Mouse (Mus musculus) embryonic facial prominence, embryonic 12.5 days (tissue): ENCODE data around the gene Gnl2. TPM values are rescaled to one million over a fixed set of nuclear protein-coding genes. Genes with fewer than 3 reads are reported as not detected.

Experiments
- ATAC-seq: fragments of 200-750 bp; cut with Nextera tagmentation; 2 replicates; pipeline ENCODE4 v1.8.0; 2017; ENCODE audit not compliant: insufficient number of reproducible peaks, insufficient read depth, low FRiP score, low TSS enrichment
- H3K27ac ChIP-seq: fragments of 300-500 bp; sonication (generic); 2 replicates; pipeline ENCODE4 v1.5.1; 2016; ENCODE audit warnings: mild to moderate bottlenecking
- H3K27me3 ChIP-seq: fragments of 300-500 bp; sonication (generic); 2 replicates; pipeline ENCODE4 v1.6.1; 2016; ENCODE audit warnings: mild to moderate bottlenecking, moderate library complexity
- H3K36me3 ChIP-seq: fragments of 300-500 bp; sonication (generic); 2 replicates; pipeline ENCODE4 v1.6.1; 2016; ENCODE audit warnings: mild to moderate bottlenecking
- H3K4me1 ChIP-seq: fragments of 300-500 bp; sonication (generic); 2 replicates; pipeline ENCODE4 v1.6.1; 2016
- H3K4me2 ChIP-seq: fragments of 300-500 bp; sonication (generic); replicated peaks from 2 replicates; pipeline ENCODE4 v1.6.1; 2016; ENCODE audit warnings: mild to moderate bottlenecking, moderate library complexity
- H3K4me3 ChIP-seq: fragments of 300-500 bp; sonication (generic); 2 replicates; pipeline ENCODE4 v1.5.1; 2016; ENCODE audit warnings: mild to moderate bottlenecking
- H3K9ac ChIP-seq: fragments of 300-500 bp; sonication (generic); 2 replicates; pipeline ENCODE4 v1.6.1; 2016; ENCODE audit warnings: mild to moderate bottlenecking, moderate library complexity
- H3K9me3 ChIP-seq: fragments of 300-500 bp; sonication (generic); 2 replicates; pipeline ENCODE4 v1.6.1; 2016; ENCODE audit warnings: mild to moderate bottlenecking, moderate library complexity
- WGBS: fragments of 180-500 bp; shearing (Covaris S2); methylation state at CpG from one replicate; pipeline ENCODE4 v1.1.7; 2016; 5-methylcytosine and 5-hydroxymethylcytosine counted together
- polyA plus RNA-seq: library from polyadenylated mRNA; unstranded; fragments of >200 nt; fragmentation: Nextera tagmentation; extraction: Ambion mirVana; gene quantifications from 2 replicates; pipeline ENCODE4 v1.2.1, GENCODE M21; 2016

Gene Gnl2
- polyA plus RNA-seq, 1 experiment from 2014 or later: 101 TPM

GRCm38 (mm10) chr4:125099458-125099857, 83.1 kb downstream of the Gnl2 start:
- Histone ChIP-seq H3K4me3 (no peak overlapping the region), H3K9me3 (no peaks in the 10 kb centered on the region), H3K27me3 (no peaks in the 10 kb centered on the region), H3K4me2 (no peak overlapping the region), H3K4me1 (no peaks in the 10 kb centered on the region; the same call in 1 of the 2 replicates), H3K9ac (no peak overlapping the region), H3K27ac (no peak overlapping the region), H3K36me3 (peaks cover 26% of the 10 kb centered on the region)
- 10% methylated on average over 8 of the region's 8 CpGs for WGBS
- ATAC-seq: no peak

DNA sequence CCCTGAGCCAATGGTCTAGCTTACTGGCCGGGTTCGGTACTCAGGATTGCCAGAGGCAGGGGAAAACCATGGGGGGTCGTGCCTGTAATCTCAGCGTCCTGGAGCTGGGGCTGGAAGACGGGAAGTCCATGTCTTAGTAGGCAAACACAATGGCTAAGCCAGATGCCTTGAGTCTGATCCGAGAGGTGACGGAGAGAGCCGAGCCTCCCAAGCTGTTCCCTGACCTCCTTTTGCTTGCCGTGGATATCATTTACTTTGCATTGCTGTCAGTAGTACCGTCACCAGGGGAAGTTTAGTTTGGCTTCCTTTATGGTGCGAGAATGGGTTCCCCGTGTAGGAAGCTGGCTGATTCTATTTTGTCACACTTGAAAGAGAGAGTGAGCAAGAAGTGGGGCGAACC, 84.9 kb downstream of the Gnl2 start:
- Histone ChIP-seq H3K4me2 (no peak overlapping the region), H3K9me3 (no peaks in the 10 kb centered on the region), H3K27ac (no peak overlapping the region), H3K9ac (no peak overlapping the region), H3K27me3 (no peaks in the 10 kb centered on the region), H3K4me1 (no peaks in the 10 kb centered on the region; the same call in 1 of the 2 replicates), H3K4me3 (no peak overlapping the region), H3K36me3 (peaks cover 43% of the 10 kb centered on the region)
- 66% methylated on average over 13 of the region's 13 CpGs for WGBS
- ATAC-seq: no peak

Other genes with a start within 250 kb of the Gnl2 start
- gene Mtf1, start 214.5 kb upstream of the Gnl2 start, polyA plus RNA-seq: 12.8 and 14.6 TPM in 2 replicates
- 42.3 and 45.2 TPM in 2 replicates for gene Yrdc, start 165.9 kb upstream of the Gnl2 start, polyA plus RNA-seq
- gene 1110065P20Rik, start 165.4 kb upstream of the Gnl2 start, polyA plus RNA-seq: 62.6 and 62.8 TPM in 2 replicates
- 1.4 and 2.2 TPM in 2 replicates for gene Maneal, start 154.4 kb upstream of the Gnl2 start, polyA plus RNA-seq
- 1.5 and 1.9 TPM in 2 replicates for gene Epha10, start 135.7 kb upstream of the Gnl2 start, polyA plus RNA-seq
- gene 9930104L06Rik, start 79.5 kb upstream of the Gnl2 start, polyA plus RNA-seq: 19.5 and 20.1 TPM in 2 replicates
- gene Cdca8, start 77.3 kb upstream of the Gnl2 start, polyA plus RNA-seq: 158 and 176 TPM in 2 replicates
- gene Rspo1, start 30.2 kb upstream of the Gnl2 start, polyA plus RNA-seq: 7.2 and 11.4 TPM in 2 replicates
- 0.17 and 0.20 TPM in 2 replicates for gene Dnali1, start 49.1 kb downstream of the Gnl2 start, polyA plus RNA-seq
- 37.6 and 40.6 TPM in 2 replicates for gene Snip1, start 50.1 kb downstream of the Gnl2 start, polyA plus RNA-seq
- gene Meaf6, start 68.5 kb downstream of the Gnl2 start, polyA plus RNA-seq: 78.8 and 86.9 TPM in 2 replicates
- gene Zc3h12a, start 111.3 kb downstream of the Gnl2 start, polyA plus RNA-seq: 0.35 and 0.55 TPM in 2 replicates